Mouse (Mus musculus) neural tube, embryonic 14.5 days (tissue): ENCODE results near the gene Lypd3. TPM values are rescaled to one million over a fixed set of nuclear protein-coding genes. Genes with fewer than 3 reads are reported as not detected.
"Not testable (repeated sequence)": the region's sequence is repeated elsewhere in the genome, so short reads cannot be mapped to it uniquely, and the experiment has no call there.

Source experiments
- ATAC-seq: fragments of 200-750 bp; cut with Nextera tagmentation; 2 replicates; pipeline ENCODE4 v1.8.0; 2017; ENCODE audit warnings: low read depth, mild to moderate bottlenecking, moderate TSS enrichment, moderate library complexity
- H3K27ac ChIP-seq: fragments of 300-500 bp; sonication (generic); 2 replicates; pipeline ENCODE4 v1.5.1; 2014; ENCODE audit warnings: low read depth, mild to moderate bottlenecking, control low read depth, low read length, moderate library complexity, mixed read lengths
- H3K27me3 ChIP-seq: fragments of 300-500 bp; sonication (generic); 2 replicates; pipeline ENCODE4 v1.6.1; 2014; ENCODE audit warnings: low read length; ENCODE audit not compliant: control insufficient read depth, insufficient read depth
- H3K36me3 ChIP-seq: fragments of 300-500 bp; sonication (generic); 2 replicates; pipeline ENCODE4 v1.6.1; 2014; ENCODE audit warnings: low read length, mixed read lengths; ENCODE audit not compliant: control insufficient read depth, insufficient read depth
- H3K4me1 ChIP-seq: fragments of 300-500 bp; sonication (generic); 2 replicates; pipeline ENCODE4 v1.6.1; 2014; ENCODE audit warnings: low read length; ENCODE audit not compliant: control insufficient read depth, insufficient read depth
- H3K4me2 ChIP-seq: fragments of 300-500 bp; sonication (generic); 2 replicates; pipeline ENCODE4 v1.6.1; 2014; ENCODE audit warnings: mild to moderate bottlenecking, low read depth, low read length, control low read depth
- H3K4me3 ChIP-seq: fragments of 300-500 bp; sonication (generic); 2 replicates; pipeline ENCODE4 v1.5.1; 2014; ENCODE audit warnings: low read depth, low read length, control low read depth, mixed read lengths
- H3K9ac ChIP-seq: fragments of 300-500 bp; sonication (generic); replicated peaks from 2 replicates; pipeline ENCODE4 v1.6.1; 2014; ENCODE audit warnings: low read depth, mild to moderate bottlenecking, control low read depth, low read length, mixed read lengths
- H3K9me3 ChIP-seq: fragments of 300-500 bp; sonication (generic); 2 replicates; pipeline ENCODE4 v1.6.1; 2016; ENCODE audit warnings: low read length; ENCODE audit not compliant: control insufficient read depth
- WGBS: fragments of 180-500 bp; shearing (Covaris S2); extraction: QIAGEN DNeasy Blood & Tissue Kit; methylation state at CpG from one replicate; pipeline ENCODE4 v1.1.7; 2014; 5-methylcytosine and 5-hydroxymethylcytosine counted together
- polyA plus RNA-seq: library from polyadenylated mRNA; unstranded; fragments of >200 nt; fragmentation: Nextera tagmentation; extraction: Ambion mirVana; gene quantifications from 2 replicates; pipeline ENCODE4 v1.2.1, GENCODE M21; 2014

The Lypd3 gene
- polyA plus RNA-seq, 1 experiment from 2014 or later: 0.16 TPM

- H3K9me3 ChIP-seq: no peaks in the 10 kb centered on the region
- WGBS: 45% methylated on average over 8 of the region's 8 CpGs
- no peak for ATAC-seq
Observed at GRCm38 (mm10) chr7:24664301-24664700, 28.0 kb downstream of the Lypd3 start.

GRCm38 (mm10) chr7:24664959-24665358, 28.6 kb downstream of the Lypd3 start:
- 74% methylated on average over 9 of the region's 9 CpGs for WGBS
- H3K9me3 ChIP-seq: no peaks in the 10 kb centered on the region
- H3K4me2 ChIP-seq: no peak overlapping the region
- no peaks in the 10 kb centered on the region for H3K36me3 ChIP-seq
- ATAC-seq: no peak
- H3K4me3 ChIP-seq: no peak overlapping the region
- H3K27me3 ChIP-seq: no peaks in the 10 kb centered on the region
- H3K4me1 ChIP-seq: no peaks in the 10 kb centered on the region
- no peak overlapping the region for H3K9ac ChIP-seq
- no peak overlapping the region for H3K27ac ChIP-seq

More at GRCm38 (mm10) chr7:24664301-24664700, 28.0 kb downstream of the Lypd3 start:
- no peak overlapping the region for H3K27ac ChIP-seq
- no peaks in the 10 kb centered on the region for H3K4me1 ChIP-seq
- H3K36me3 ChIP-seq: no peaks in the 10 kb centered on the region
- H3K27me3 ChIP-seq: no peaks in the 10 kb centered on the region
- H3K4me2 ChIP-seq: no peak overlapping the region
- H3K4me3 ChIP-seq: no peak overlapping the region
- no peak overlapping the region for H3K9ac ChIP-seq

- no peak overlapping the region for H3K4me3 ChIP-seq
- no peak overlapping the region for H3K4me2 ChIP-seq
- H3K27ac ChIP-seq: no peak overlapping the region
- 95% methylated on average over 23 of the region's 23 CpGs for WGBS
- no peaks in the 10 kb centered on the region for H3K4me1 ChIP-seq
- H3K9me3 ChIP-seq: no peaks in the 10 kb centered on the region
- no peaks in the 10 kb centered on the region for H3K27me3 ChIP-seq
- no peak for ATAC-seq
- no peaks in the 10 kb centered on the region for H3K36me3 ChIP-seq
- H3K9ac ChIP-seq: no peak overlapping the region
Observed at GRCm38 (mm10) chr7:24671944-24672439, 35.6 kb downstream of the Lypd3 start.

- Histone ChIP-seq H3K4me3 (no peak within 1 kb of the TSS), H3K27me3 (no peaks in the 10 kb centered on the region), H3K36me3 (no peaks in the 10 kb centered on the region), H3K9ac (no peak within 1 kb of the TSS), H3K4me1 (no peaks in the 10 kb centered on the region), H3K4me2 (no peak within 1 kb of the TSS), H3K27ac (no peak within 1 kb of the TSS), H3K9me3 (no peaks in the 10 kb centered on the region)
- no peak for ATAC-seq
- 89% methylated on average over 9 of the region's 9 CpGs for WGBS
Observed at GRCm38 (mm10) chr7:24676575-24676974, 40.2 kb downstream of the Lypd3 start, which contains the start of gene Tex101. Tex101 (minus strand) TSS chr7:24676675.

- not testable (repeated sequence) for H3K27me3 ChIP-seq, H3K4me2 ChIP-seq, ATAC-seq, H3K9me3 ChIP-seq, H3K27ac ChIP-seq, H3K4me1 ChIP-seq, H3K36me3 ChIP-seq, H3K9ac ChIP-seq, H3K4me3 ChIP-seq
- 81% methylated on average over 7 of the region's 7 CpGs for WGBS
Observed at GRCm38 (mm10) chr7:24684121-24684520, 47.8 kb downstream of the Lypd3 start.

- H3K27me3 ChIP-seq, H3K36me3 ChIP-seq, H3K4me1 ChIP-seq, H3K4me2 ChIP-seq, H3K9ac ChIP-seq, H3K4me3 ChIP-seq, H3K27ac ChIP-seq, ATAC-seq, H3K9me3 ChIP-seq: not testable (repeated sequence)
- 94% methylated on average over 10 of the region's 10 CpGs for WGBS
Observed at GRCm38 (mm10) chr7:24687519-24687918, 51.2 kb downstream of the Lypd3 start.

Other genes with a start within 250 kb of the Lypd3 start
- 32.9 and 34.9 TPM in 2 replicates for gene Smg9, start 236.9 kb upstream of the Lypd3 start, polyA plus RNA-seq
- not detected in 2 replicates for gene Irgc1, start 184.3 kb upstream of the Lypd3 start, polyA plus RNA-seq
- gene Plaur, start 174.1 kb upstream of the Lypd3 start, polyA plus RNA-seq: 0.81 and 1.6 TPM in 2 replicates
- 15.9 and 22.6 TPM in 2 replicates for gene Cadm4, start 154.5 kb upstream of the Lypd3 start, polyA plus RNA-seq
- gene Zfp428, start 129.5 kb upstream of the Lypd3 start, polyA plus RNA-seq: 165 and 211 TPM in 2 replicates
- gene AC161166.1, start 124.1 kb upstream of the Lypd3 start, polyA plus RNA-seq: 1.6 and 2.2 TPM in 2 replicates
- 21.5 and 27.0 TPM in 2 replicates for gene Irgq, start 105.9 kb upstream of the Lypd3 start, polyA plus RNA-seq
- not detected in 2 replicates for gene Pinlyp, start 90.4 kb upstream of the Lypd3 start, polyA plus RNA-seq
- 54.1 and 57.4 TPM in 2 replicates for gene Xrcc1, start 90.3 kb upstream of the Lypd3 start, polyA plus RNA-seq
- gene Ethe1, start 49.0 kb upstream of the Lypd3 start, polyA plus RNA-seq: 26.4 and 27.9 TPM in 2 replicates
- 8.5 and 9.4 TPM in 2 replicates for gene Zfp575, start 48.9 kb upstream of the Lypd3 start, polyA plus RNA-seq
- not detected in 2 replicates for gene Phldb3, start 25.8 kb upstream of the Lypd3 start, polyA plus RNA-seq
- gene Tex101, start 40.1 kb downstream of the Lypd3 start, polyA plus RNA-seq: not detected in 2 replicates
- not detected in 2 replicates for gene BC049730, start 72.7 kb downstream of the Lypd3 start, polyA plus RNA-seq
- gene Gm4763, start 90.4 kb downstream of the Lypd3 start, polyA plus RNA-seq: not detected in 2 replicates
- 0.11 TPM in 1 of 2 replicates, not detected in the other for gene Cd177, start 123.8 kb downstream of the Lypd3 start, polyA plus RNA-seq
- 0.99 and 1.2 TPM in 2 replicates for gene Ceacam10, start 140.7 kb downstream of the Lypd3 start, polyA plus RNA-seq
- 25.0 and 25.6 TPM in 2 replicates for gene Gm9844, start 225.7 kb downstream of the Lypd3 start, polyA plus RNA-seq
- gene Lypd4, start 233.4 kb downstream of the Lypd3 start, polyA plus RNA-seq: not detected in 2 replicates
- gene Dmrtc2, start 233.5 kb downstream of the Lypd3 start, polyA plus RNA-seq: 0.22 TPM in 1 of 2 replicates, not detected in the other
- 1,219 and 1,260 TPM in 2 replicates for gene Rps19, start 247.8 kb downstream of the Lypd3 start, polyA plus RNA-seq